Mouse (Mus musculus): ENCODE data around the gene Olfr1411. TPM values are rescaled to one million over a fixed set of nuclear protein-coding genes. Genes with fewer than 3 reads are reported as not detected.

Gene Olfr1411
- polyA plus RNA-seq, 1 experiment from 2014 or later: not detected

DNA sequence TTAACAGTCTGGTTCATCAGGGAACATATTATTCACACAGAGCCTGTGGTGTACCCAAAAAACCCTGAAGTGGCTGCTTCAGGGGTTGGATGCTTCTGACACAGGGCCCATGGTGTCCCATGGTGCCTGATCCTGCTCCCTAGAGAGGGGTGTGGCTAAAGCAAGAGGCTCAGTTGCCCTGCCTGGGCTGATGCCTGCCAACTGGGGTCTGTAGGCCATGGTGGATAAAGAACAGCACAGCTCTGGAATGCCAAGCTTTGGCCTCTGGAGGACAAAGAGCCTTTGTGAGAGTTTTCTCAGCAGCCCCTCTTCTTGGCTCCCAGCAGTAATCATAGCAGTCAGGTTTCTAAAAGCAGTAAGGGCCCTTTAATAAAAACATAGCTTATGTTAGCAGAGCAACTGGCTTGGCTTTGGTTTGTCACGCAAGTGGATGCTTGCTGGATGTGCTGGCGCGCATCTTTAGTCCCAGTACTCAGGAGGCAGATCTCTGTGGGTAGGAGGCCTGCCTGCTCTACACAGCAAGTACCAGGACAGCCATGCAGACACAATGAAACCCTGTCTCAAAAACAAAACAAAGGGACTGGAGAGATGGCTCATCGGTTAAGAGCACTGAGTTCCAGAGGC, 40.9 kb downstream of the Olfr1411 start:
- H3K27me3 ChIP-seq (ENCODE audit: control insufficient read depth, insufficient read depth, low read length): no peaks in the 10 kb centered on the region
- no peak for ATAC-seq (replicated peaks; ENCODE audit: extremely low read depth, insufficient read depth, low FRiP score)
- no peak overlapping the region for H3K4me3 ChIP-seq (ENCODE audit: low read length)
- H3K4me2 ChIP-seq (ENCODE audit: low read depth, low read length): no peak overlapping the region
- peaks cover 11% of the 10 kb centered on the region for H3K36me3 ChIP-seq (ENCODE audit: control insufficient read depth, insufficient read depth)
- no peaks in the 10 kb centered on the region for H3K9me3 ChIP-seq (replicated peaks; ENCODE audit: control insufficient read depth, low read length)
- 76% methylated on average over 4 of the region's 4 CpGs for WGBS
- H3K9ac ChIP-seq (ENCODE audit: low read length): no peak overlapping the region
- H3K4me1 ChIP-seq (ENCODE audit: control insufficient read depth, insufficient read depth, low read length): peaks cover 2% of the 10 kb centered on the region; the same call in 1 of the 2 replicates
- no peak overlapping the region for H3K27ac ChIP-seq (ENCODE audit: low read length)

DNA sequence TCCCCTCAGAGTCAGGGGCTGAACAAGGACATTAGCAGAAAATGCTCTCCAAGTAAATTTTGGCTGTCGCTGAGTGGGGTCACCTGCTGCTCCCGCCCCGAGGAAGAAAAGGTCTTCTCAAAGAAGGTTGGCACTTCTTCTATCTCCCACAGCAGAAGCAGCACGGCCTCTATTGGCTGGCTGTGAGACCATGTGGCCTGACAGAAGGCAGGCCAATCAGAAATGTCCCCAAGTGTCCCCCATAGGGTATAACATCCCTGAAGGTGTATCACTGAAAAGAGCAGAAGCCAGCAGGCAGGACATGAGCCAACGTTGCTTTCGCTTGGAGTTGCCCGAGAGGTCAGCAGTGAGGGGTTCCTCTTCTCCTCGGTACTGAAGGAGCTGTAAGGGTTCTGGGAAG, 41.8 kb downstream of the Olfr1411 start:
- ATAC-seq (replicated peaks; ENCODE audit: extremely low read depth, insufficient read depth, low FRiP score): no peak
- H3K4me1 ChIP-seq (ENCODE audit: control insufficient read depth, insufficient read depth, low read length): peaks cover 11% of the 10 kb centered on the region
- no peak overlapping the region for H3K4me3 ChIP-seq (ENCODE audit: low read length)
- H3K27ac ChIP-seq (ENCODE audit: low read length): no peak overlapping the region
- no peak overlapping the region for H3K4me2 ChIP-seq (ENCODE audit: low read depth, low read length)
- 85% methylated on average over 8 of the region's 8 CpGs for WGBS
- peaks cover 11% of the 10 kb centered on the region for H3K36me3 ChIP-seq (ENCODE audit: control insufficient read depth, insufficient read depth)
- H3K27me3 ChIP-seq (ENCODE audit: control insufficient read depth, insufficient read depth, low read length): no peaks in the 10 kb centered on the region
- no peak overlapping the region for H3K9ac ChIP-seq (ENCODE audit: low read length)
- no peaks in the 10 kb centered on the region for H3K9me3 ChIP-seq (replicated peaks; ENCODE audit: control insufficient read depth, low read length)

DNA sequence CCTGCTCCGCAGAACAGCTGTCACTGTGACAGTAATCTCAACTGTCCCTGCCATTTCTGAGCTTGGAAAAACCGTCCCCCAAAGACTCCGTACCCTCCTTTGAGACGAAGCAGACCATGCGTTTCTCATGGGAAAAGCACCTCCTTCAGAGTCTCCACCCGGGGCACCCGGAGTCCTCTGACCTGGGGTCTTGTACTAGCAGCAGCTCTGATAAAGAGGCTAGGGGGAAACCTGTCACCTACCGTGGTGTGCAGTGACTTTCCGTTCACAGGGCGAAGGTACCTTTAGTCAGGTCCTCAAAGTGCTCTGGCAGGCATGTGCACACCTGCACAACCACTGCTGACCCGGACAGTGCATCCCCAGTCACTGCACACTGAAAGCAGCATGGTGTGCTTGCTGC, 42.5 kb downstream of the Olfr1411 start:
- no peak for ATAC-seq (replicated peaks; ENCODE audit: extremely low read depth, insufficient read depth, low FRiP score)
- Histone ChIP-seq H3K36me3 (ENCODE audit: control insufficient read depth, insufficient read depth) (peaks cover 11% of the 10 kb centered on the region), H3K4me3 (ENCODE audit: low read length) (no peak overlapping the region), H3K4me1 (ENCODE audit: control insufficient read depth, insufficient read depth, low read length) (peaks cover 13% of the 10 kb centered on the region), H3K27me3 (ENCODE audit: control insufficient read depth, insufficient read depth, low read length) (no peaks in the 10 kb centered on the region), H3K27ac (ENCODE audit: low read length) (no peak overlapping the region), H3K4me2 (ENCODE audit: low read depth, low read length) (no peak overlapping the region), H3K9ac (ENCODE audit: low read length) (no peak overlapping the region), H3K9me3 (replicated peaks; ENCODE audit: control insufficient read depth, low read length) (no peaks in the 10 kb centered on the region)
- 94% methylated on average over 11 of the region's 11 CpGs for WGBS

DNA sequence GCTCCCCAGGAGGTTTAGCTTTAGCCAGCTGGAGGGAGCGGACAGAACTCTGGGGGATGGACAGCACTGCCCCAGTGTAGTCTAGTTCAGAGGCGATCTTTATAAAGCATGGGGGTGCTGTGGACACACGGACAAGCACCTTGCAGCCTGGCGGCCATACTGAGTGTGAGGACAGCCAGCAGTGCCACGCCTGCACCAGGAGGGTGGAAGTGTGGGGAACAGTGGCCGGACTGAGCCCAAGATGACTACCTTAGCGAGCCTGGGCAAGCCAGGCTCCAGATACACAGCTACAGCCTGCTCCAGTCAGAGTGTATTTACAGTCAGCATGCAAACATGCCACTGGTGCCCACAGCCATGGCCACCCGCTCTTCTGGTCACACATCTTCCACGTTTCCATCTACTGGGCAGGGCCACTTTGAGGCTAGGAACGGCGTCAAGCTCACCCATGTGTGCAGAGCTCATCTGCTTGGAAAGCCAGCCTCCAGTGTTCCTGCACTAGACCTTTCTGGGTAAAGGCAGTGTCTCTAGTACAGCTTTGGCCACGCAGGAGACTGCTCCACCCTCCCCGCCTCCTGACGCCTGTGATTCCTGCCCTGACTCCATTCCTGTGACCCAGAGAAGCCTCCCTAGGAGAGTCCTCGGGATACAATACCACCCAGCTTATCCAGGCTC, 43.4 kb downstream of the Olfr1411 start:
- peaks cover 17% of the 10 kb centered on the region for H3K4me1 ChIP-seq (ENCODE audit: control insufficient read depth, insufficient read depth, low read length)
- no peak overlapping the region for H3K9ac ChIP-seq (ENCODE audit: low read length)
- no peaks in the 10 kb centered on the region for H3K27me3 ChIP-seq (ENCODE audit: control insufficient read depth, insufficient read depth, low read length)
- WGBS: 89% methylated on average over 15 of the region's 15 CpGs
- no peak for ATAC-seq (replicated peaks; ENCODE audit: extremely low read depth, insufficient read depth, low FRiP score)
- H3K4me2 ChIP-seq (ENCODE audit: low read depth, low read length): no peak overlapping the region
- H3K27ac ChIP-seq (ENCODE audit: low read length): no peak overlapping the region
- H3K4me3 ChIP-seq (ENCODE audit: low read length): no peak overlapping the region
- peaks cover 11% of the 10 kb centered on the region for H3K36me3 ChIP-seq (ENCODE audit: control insufficient read depth, insufficient read depth)
- H3K9me3 ChIP-seq (replicated peaks; ENCODE audit: control insufficient read depth, low read length): no peaks in the 10 kb centered on the region

DNA sequence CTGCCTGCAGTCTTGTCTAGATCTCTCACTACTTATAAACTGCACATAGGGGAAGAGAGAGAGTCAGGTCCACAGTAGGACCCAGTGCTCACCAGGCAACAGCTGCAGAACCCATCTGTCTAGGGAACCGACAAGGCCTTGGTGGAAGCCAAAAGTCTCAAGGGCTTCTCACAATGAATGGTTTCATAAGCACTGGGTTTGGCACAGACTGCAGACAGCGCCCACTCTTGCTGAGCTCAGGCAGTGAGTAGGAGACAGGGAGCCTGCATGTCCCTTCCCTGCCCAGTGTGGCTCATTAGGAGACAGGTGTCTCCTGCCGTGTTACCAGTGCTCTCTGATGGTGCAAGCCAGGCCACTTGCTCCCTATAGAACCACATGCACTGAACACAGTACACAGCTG, 44.0 kb downstream of the Olfr1411 start:
- Histone ChIP-seq H3K27me3 (ENCODE audit: control insufficient read depth, insufficient read depth, low read length) (no peaks in the 10 kb centered on the region), H3K4me2 (ENCODE audit: low read depth, low read length) (no peak overlapping the region), H3K9me3 (replicated peaks; ENCODE audit: control insufficient read depth, low read length) (no peaks in the 10 kb centered on the region), H3K4me3 (ENCODE audit: low read length) (no peak overlapping the region), H3K27ac (ENCODE audit: low read length) (no peak overlapping the region), H3K36me3 (ENCODE audit: control insufficient read depth, insufficient read depth) (peaks cover 11% of the 10 kb centered on the region), H3K9ac (ENCODE audit: low read length) (no peak overlapping the region), H3K4me1 (ENCODE audit: control insufficient read depth, insufficient read depth, low read length) (peaks cover 17% of the 10 kb centered on the region)
- 88% methylated on average over 3 of the region's 3 CpGs for WGBS
- no peak for ATAC-seq (replicated peaks; ENCODE audit: extremely low read depth, insufficient read depth, low FRiP score)

DNA sequence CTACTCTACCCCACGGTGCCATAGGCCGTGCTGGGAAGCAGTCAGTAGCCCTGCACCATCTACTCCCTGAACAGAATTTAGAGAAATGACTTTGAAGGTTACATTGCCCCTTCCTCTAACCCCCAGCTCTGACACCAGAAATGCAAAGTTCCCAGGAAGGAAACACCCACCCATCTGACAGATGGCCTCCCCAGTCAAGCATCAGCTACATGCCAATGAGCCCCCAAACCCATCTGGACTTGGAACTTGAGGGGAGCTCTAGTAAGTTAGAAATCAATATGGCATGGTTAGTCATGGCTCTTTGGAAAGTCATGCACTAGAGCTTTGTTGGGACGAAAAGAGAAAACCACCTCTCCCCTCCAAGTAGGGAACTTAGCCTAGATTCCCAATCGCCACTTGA, 44.5 kb downstream of the Olfr1411 start:
- H3K9ac ChIP-seq (ENCODE audit: low read length): no peak overlapping the region
- no peaks in the 10 kb centered on the region for H3K27me3 ChIP-seq (ENCODE audit: control insufficient read depth, insufficient read depth, low read length)
- H3K9me3 ChIP-seq (replicated peaks; ENCODE audit: control insufficient read depth, low read length): no peaks in the 10 kb centered on the region
- no peak overlapping the region for H3K4me2 ChIP-seq (ENCODE audit: low read depth, low read length)
- 97% methylated on average over 4 of the region's 4 CpGs for WGBS
- H3K36me3 ChIP-seq (ENCODE audit: control insufficient read depth, insufficient read depth): peaks cover 11% of the 10 kb centered on the region
- peaks cover 17% of the 10 kb centered on the region for H3K4me1 ChIP-seq (ENCODE audit: control insufficient read depth, insufficient read depth, low read length)
- no peak for ATAC-seq (replicated peaks; ENCODE audit: extremely low read depth, insufficient read depth, low FRiP score)
- H3K27ac ChIP-seq (ENCODE audit: low read length): no peak overlapping the region
- no peak overlapping the region for H3K4me3 ChIP-seq (ENCODE audit: low read length)

DNA sequence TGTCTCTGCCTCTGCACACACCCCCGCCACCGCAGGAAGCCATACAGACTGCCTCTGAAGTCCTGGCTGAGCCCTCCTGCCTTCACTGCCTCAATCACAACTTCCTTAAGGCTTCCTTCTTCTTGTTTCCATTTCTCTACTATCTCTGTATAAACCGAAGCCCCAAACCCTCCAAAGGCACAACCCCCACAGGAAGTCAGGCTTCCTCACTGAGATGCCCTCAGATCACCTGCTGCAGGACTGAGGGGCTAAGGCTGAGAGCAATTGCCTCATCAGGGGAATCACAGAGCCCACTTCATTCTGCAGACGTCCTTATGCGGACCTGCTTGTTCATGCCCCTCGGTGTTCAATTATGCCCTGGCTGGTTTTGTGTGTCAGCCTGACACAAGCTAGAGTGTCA, 46.2 kb downstream of the Olfr1411 start:
- H3K27me3 ChIP-seq (ENCODE audit: control insufficient read depth, insufficient read depth, low read length): no peaks in the 10 kb centered on the region
- H3K9ac ChIP-seq (ENCODE audit: low read length): no peak overlapping the region
- peaks cover 11% of the 10 kb centered on the region for H3K36me3 ChIP-seq (ENCODE audit: control insufficient read depth, insufficient read depth)
- no peak overlapping the region for H3K4me3 ChIP-seq (ENCODE audit: low read length)
- H3K4me2 ChIP-seq (ENCODE audit: low read depth, low read length): peak overlapping the region; percentile 96; the same call in 1 of the 2 replicates
- WGBS: 72% methylated on average over 6 of the region's 6 CpGs
- no peaks in the 10 kb centered on the region for H3K9me3 ChIP-seq (replicated peaks; ENCODE audit: control insufficient read depth, low read length)
- no peak overlapping the region for H3K27ac ChIP-seq (ENCODE audit: low read length)
- ATAC-seq (replicated peaks; ENCODE audit: extremely low read depth, insufficient read depth, low FRiP score): no peak
- peaks cover 17% of the 10 kb centered on the region for H3K4me1 ChIP-seq (ENCODE audit: control insufficient read depth, insufficient read depth, low read length)

DNA sequence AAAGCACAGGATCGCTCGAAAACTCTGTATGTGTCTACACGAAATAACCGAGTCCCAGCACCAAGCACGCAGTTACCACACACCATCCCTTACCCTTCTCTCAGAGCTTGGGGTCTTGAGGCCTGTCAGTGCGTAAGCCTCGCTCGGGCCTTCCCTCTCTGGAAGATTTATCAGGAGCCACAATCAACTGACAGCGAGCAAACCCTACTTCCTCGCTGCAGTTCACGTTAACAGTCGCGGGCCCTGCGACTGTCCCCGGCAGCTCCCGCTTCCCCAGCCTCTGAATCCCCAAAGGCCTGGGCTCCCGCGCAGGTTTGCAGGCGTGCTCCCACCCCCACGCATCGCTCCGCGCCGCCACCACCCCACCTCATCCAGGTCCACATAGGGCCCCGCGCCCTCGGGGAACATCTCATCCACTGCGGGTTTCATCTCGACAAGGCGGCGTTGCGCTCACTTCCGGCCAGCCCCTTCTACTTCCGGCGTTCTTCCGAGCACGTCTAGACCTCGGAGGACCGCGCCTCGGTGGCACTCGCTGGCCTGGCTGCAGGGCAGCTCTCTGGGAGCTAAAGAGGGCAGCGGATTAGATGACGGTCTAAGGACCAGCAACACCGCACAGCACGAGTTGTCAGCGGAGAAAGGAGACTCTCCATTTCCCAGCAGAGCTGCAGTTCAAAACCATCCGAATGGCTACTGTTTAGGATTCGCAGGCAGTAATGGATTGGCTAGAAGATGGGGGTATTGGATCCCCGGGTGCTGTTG, 47.5 kb downstream of the Olfr1411 start, which contains the start of gene Cops9:
TSS of gene Cops9 (minus strand) at position 472 of the 759 bp plus-strand sequence.
- Histone ChIP-seq H3K4me2 (ENCODE audit: low read depth, low read length) (peak within 1 kb of the TSS; percentile 96), H3K27me3 (ENCODE audit: control insufficient read depth, insufficient read depth, low read length) (no peaks in the 10 kb centered on the region), H3K27ac (ENCODE audit: low read length) (peak within 1 kb of the TSS; percentile 48), H3K36me3 (ENCODE audit: control insufficient read depth, insufficient read depth) (peaks cover 8% of the 10 kb centered on the region), H3K9ac (ENCODE audit: low read length) (peak within 1 kb of the TSS; percentile 90), H3K4me3 (ENCODE audit: low read length) (peak within 1 kb of the TSS; percentile 80), H3K4me1 (ENCODE audit: control insufficient read depth, insufficient read depth, low read length) (peaks cover 17% of the 10 kb centered on the region), H3K9me3 (replicated peaks; ENCODE audit: control insufficient read depth, low read length) (no peaks in the 10 kb centered on the region)
- peak; percentile 94 for ATAC-seq (replicated peaks; ENCODE audit: extremely low read depth, insufficient read depth, low FRiP score)
- 3% methylated on average over 50 of the region's 50 CpGs for WGBS

DNA sequence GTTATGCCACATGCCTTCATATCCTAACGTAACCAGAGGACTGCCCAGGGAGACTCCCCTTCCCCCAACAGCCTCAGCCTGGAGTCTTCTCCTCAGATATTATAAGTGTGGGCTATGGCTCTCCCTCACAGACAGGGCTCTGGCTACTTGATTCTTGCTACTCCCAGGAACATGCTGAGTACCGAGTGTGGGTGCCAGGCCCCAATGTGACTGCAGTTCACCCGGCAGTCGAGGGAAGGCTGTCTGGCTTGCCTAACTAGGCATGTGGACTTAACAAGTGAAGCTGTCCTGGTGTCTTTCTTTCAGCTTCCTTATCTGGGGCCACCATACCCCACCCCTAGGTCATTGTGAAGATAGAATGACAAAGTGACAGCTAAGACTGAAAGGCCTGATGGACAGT, 49.5 kb downstream of the Olfr1411 start:
- H3K36me3 ChIP-seq (ENCODE audit: control insufficient read depth, insufficient read depth): no peaks in the 10 kb centered on the region
- no peak for ATAC-seq (replicated peaks; ENCODE audit: extremely low read depth, insufficient read depth, low FRiP score)
- H3K9me3 ChIP-seq (replicated peaks; ENCODE audit: control insufficient read depth, low read length): no peaks in the 10 kb centered on the region
- no peak overlapping the region for H3K4me2 ChIP-seq (ENCODE audit: low read depth, low read length)
- H3K9ac ChIP-seq (ENCODE audit: low read length): no peak overlapping the region
- H3K4me1 ChIP-seq (ENCODE audit: control insufficient read depth, insufficient read depth, low read length): peaks cover 20% of the 10 kb centered on the region
- no peak overlapping the region for H3K27ac ChIP-seq (ENCODE audit: low read length)
- no peak overlapping the region for H3K4me3 ChIP-seq (ENCODE audit: low read length)
- 64% methylated on average over 4 of the region's 4 CpGs for whole genome bisulfite sequencing
- H3K27me3 ChIP-seq (ENCODE audit: control insufficient read depth, insufficient read depth, low read length): no peaks in the 10 kb centered on the region

Data from heart, embryonic 16.5 days (tissue).